Mouse (Mus musculus): ENCODE results near the gene Smarcad1. TPM values are rescaled to one million over a fixed set of nuclear protein-coding genes. Genes with fewer than 3 reads are reported as not detected.
"Not testable (repeated sequence)": the region's sequence is repeated elsewhere in the genome, so short reads cannot be mapped to it uniquely, and the experiment has no call there.

The Smarcad1 gene
- polyA plus RNA-seq, 1 experiment from 2014 or later, result 33.4 TPM

- not testable (repeated sequence) for H3K9ac ChIP-seq (ENCODE audit: low read length); ATAC-seq (replicated peaks; ENCODE audit: extremely low read depth, insufficient read depth, low FRiP score); H3K4me2 ChIP-seq (ENCODE audit: low read depth, low read length); H3K36me3 ChIP-seq (ENCODE audit: control insufficient read depth, insufficient read depth); H3K9me3 ChIP-seq (replicated peaks; ENCODE audit: control insufficient read depth, low read length); H3K27me3 ChIP-seq (ENCODE audit: control insufficient read depth, insufficient read depth, low read length); H3K27ac ChIP-seq (ENCODE audit: low read length); H3K4me3 ChIP-seq (ENCODE audit: low read length); H3K4me1 ChIP-seq (ENCODE audit: control insufficient read depth, insufficient read depth, low read length)
- WGBS, result 80% methylated on average over 5 of the region's 5 CpGs
These were observed 23.4 kb upstream of the Smarcad1 start for GRCm38 (mm10) chr6:65018966-65019365.

GRCm38 (mm10) chr6:65021883-65022282, 20.5 kb upstream of the Smarcad1 start:
- peaks cover 4% of the 10 kb centered on the region; the same call in 1 of the 2 replicates for H3K9me3 ChIP-seq (replicated peaks; ENCODE audit: control insufficient read depth, low read length)
- no peak overlapping the region for H3K27ac ChIP-seq (ENCODE audit: low read length)
- no peak for ATAC-seq (replicated peaks; ENCODE audit: extremely low read depth, insufficient read depth, low FRiP score)

GRCm38 (mm10) chr6:65023053-65023452, 19.3 kb upstream of the Smarcad1 start:
- Histone ChIP-seq H3K9me3 (replicated peaks; ENCODE audit: control insufficient read depth, low read length) (peaks cover 4% of the 10 kb centered on the region; the same call in 1 of the 2 replicates), H3K4me3 (ENCODE audit: low read length) (no peak overlapping the region), H3K36me3 (ENCODE audit: control insufficient read depth, insufficient read depth) (no peaks in the 10 kb centered on the region), H3K27me3 (ENCODE audit: control insufficient read depth, insufficient read depth, low read length) (no peaks in the 10 kb centered on the region), H3K4me1 (ENCODE audit: control insufficient read depth, insufficient read depth, low read length) (0 out of 2 replicates have a peak, but pooled peaks cover 2% of the 10 kb centered on the region), H3K27ac (ENCODE audit: low read length) (no peak overlapping the region), H3K9ac (ENCODE audit: low read length) (no peak overlapping the region), H3K4me2 (ENCODE audit: low read depth, low read length) (no peak overlapping the region)
- no peak for ATAC-seq (replicated peaks; ENCODE audit: extremely low read depth, insufficient read depth, low FRiP score)
- whole genome bisulfite sequencing, result 59% methylated on average over 6 of the region's 6 CpGs

More at GRCm38 (mm10) chr6:65021883-65022282, 20.5 kb upstream of the Smarcad1 start:
- no peak overlapping the region for H3K9ac ChIP-seq (ENCODE audit: low read length)
- H3K27me3 ChIP-seq (ENCODE audit: control insufficient read depth, insufficient read depth, low read length), result no peaks in the 10 kb centered on the region
- no peaks in the 10 kb centered on the region for H3K36me3 ChIP-seq (ENCODE audit: control insufficient read depth, insufficient read depth)
- no peak overlapping the region for H3K4me3 ChIP-seq (ENCODE audit: low read length)
- WGBS, result 34% methylated on average over 4 of the region's 4 CpGs
- H3K4me2 ChIP-seq (ENCODE audit: low read depth, low read length), result no peak overlapping the region
- H3K4me1 ChIP-seq (ENCODE audit: control insufficient read depth, insufficient read depth, low read length), result 0 out of 2 replicates have a peak, but pooled peaks cover 2% of the 10 kb centered on the region

GRCm38 (mm10) chr6:65024668-65025067, 17.7 kb upstream of the Smarcad1 start:
- Histone ChIP-seq H3K4me1 (ENCODE audit: control insufficient read depth, insufficient read depth, low read length) (no peaks in the 10 kb centered on the region), H3K4me2 (ENCODE audit: low read depth, low read length) (no peak overlapping the region), H3K9ac (ENCODE audit: low read length) (no peak overlapping the region), H3K36me3 (ENCODE audit: control insufficient read depth, insufficient read depth) (no peaks in the 10 kb centered on the region), H3K27ac (ENCODE audit: low read length) (no peak overlapping the region), H3K9me3 (replicated peaks; ENCODE audit: control insufficient read depth, low read length) (peaks cover 4% of the 10 kb centered on the region; the same call in 1 of the 2 replicates), H3K27me3 (ENCODE audit: control insufficient read depth, insufficient read depth, low read length) (no peaks in the 10 kb centered on the region), H3K4me3 (ENCODE audit: low read length) (no peak overlapping the region)
- no peak for ATAC-seq (replicated peaks; ENCODE audit: extremely low read depth, insufficient read depth, low FRiP score)
- WGBS, result 49% methylated on average over 2 of the region's 2 CpGs

GRCm38 (mm10) chr6:65025130-65025529, 17.3 kb upstream of the Smarcad1 start:
- ATAC-seq (replicated peaks; ENCODE audit: extremely low read depth, insufficient read depth, low FRiP score), result no peak
- WGBS, result 94% methylated on average over 4 of the region's 4 CpGs

GRCm38 (mm10) chr6:65034661-65035060, 7.7 kb upstream of the Smarcad1 start:
- Histone ChIP-seq H3K9me3 (replicated peaks; ENCODE audit: control insufficient read depth, low read length) (0 out of 2 replicates have a peak, but pooled peaks cover 4% of the 10 kb centered on the region), H3K36me3 (ENCODE audit: control insufficient read depth, insufficient read depth) (no peaks in the 10 kb centered on the region), H3K4me2 (ENCODE audit: low read depth, low read length) (no peak overlapping the region), H3K9ac (ENCODE audit: low read length) (no peak overlapping the region), H3K27ac (ENCODE audit: low read length) (no peak overlapping the region), H3K27me3 (ENCODE audit: control insufficient read depth, insufficient read depth, low read length) (no peaks in the 10 kb centered on the region), H3K4me1 (ENCODE audit: control insufficient read depth, insufficient read depth, low read length) (no peaks in the 10 kb centered on the region), H3K4me3 (ENCODE audit: low read length) (no peak overlapping the region)
- no peak for ATAC-seq (replicated peaks; ENCODE audit: extremely low read depth, insufficient read depth, low FRiP score)
- 91% methylated on average over 2 of the region's 2 CpGs for WGBS

More at GRCm38 (mm10) chr6:65025130-65025529, 17.3 kb upstream of the Smarcad1 start:
- Histone ChIP-seq H3K4me1 (ENCODE audit: control insufficient read depth, insufficient read depth, low read length) (no peaks in the 10 kb centered on the region), H3K4me2 (ENCODE audit: low read depth, low read length) (no peak overlapping the region), H3K4me3 (ENCODE audit: low read length) (no peak overlapping the region), H3K36me3 (ENCODE audit: control insufficient read depth, insufficient read depth) (no peaks in the 10 kb centered on the region), H3K27ac (ENCODE audit: low read length) (no peak overlapping the region), H3K9ac (ENCODE audit: low read length) (no peak overlapping the region), H3K27me3 (ENCODE audit: control insufficient read depth, insufficient read depth, low read length) (no peaks in the 10 kb centered on the region), H3K9me3 (replicated peaks; ENCODE audit: control insufficient read depth, low read length) (peaks cover 4% of the 10 kb centered on the region; the same call in 1 of the 2 replicates)

GRCm38 (mm10) chr6:65035469-65035868, 6.9 kb upstream of the Smarcad1 start:
- Histone ChIP-seq H3K4me1 (ENCODE audit: control insufficient read depth, insufficient read depth, low read length) (no peaks in the 10 kb centered on the region), H3K27me3 (ENCODE audit: control insufficient read depth, insufficient read depth, low read length) (no peaks in the 10 kb centered on the region), H3K9me3 (replicated peaks; ENCODE audit: control insufficient read depth, low read length) (0 out of 2 replicates have a peak, but pooled peaks cover 4% of the 10 kb centered on the region), H3K36me3 (ENCODE audit: control insufficient read depth, insufficient read depth) (no peaks in the 10 kb centered on the region), H3K9ac (ENCODE audit: low read length) (no peak overlapping the region), H3K4me3 (ENCODE audit: low read length) (no peak overlapping the region), H3K4me2 (ENCODE audit: low read depth, low read length) (no peak overlapping the region), H3K27ac (ENCODE audit: low read length) (no peak overlapping the region)
- WGBS, result 74% methylated on average over 2 of the region's 2 CpGs
- no peak for ATAC-seq (replicated peaks; ENCODE audit: extremely low read depth, insufficient read depth, low FRiP score)

- Histone ChIP-seq H3K27ac (ENCODE audit: low read length) (no peak overlapping the region; the same call in 1 of the 2 replicates), H3K4me1 (ENCODE audit: control insufficient read depth, insufficient read depth, low read length) (peaks cover 7% of the 10 kb centered on the region), H3K36me3 (ENCODE audit: control insufficient read depth, insufficient read depth) (peaks cover 25% of the 10 kb centered on the region), H3K27me3 (ENCODE audit: control insufficient read depth, insufficient read depth, low read length) (no peaks in the 10 kb centered on the region), H3K9me3 (replicated peaks; ENCODE audit: control insufficient read depth, low read length) (no peaks in the 10 kb centered on the region), H3K9ac (ENCODE audit: low read length) (peak overlapping the region; percentile 99; the same call in 1 of the 2 replicates), H3K4me2 (ENCODE audit: low read depth, low read length) (peak overlapping the region; percentile 93), H3K4me3 (ENCODE audit: low read length) (peak overlapping the region; percentile 89)
- ATAC-seq (replicated peaks; ENCODE audit: extremely low read depth, insufficient read depth, low FRiP score), result no peak
- WGBS, result 33% methylated on average over 10 of the region's 10 CpGs
These were observed 451 bp upstream of the Smarcad1 start for GRCm38 (mm10) chr6:65041932-65042331.

GRCm38 (mm10) chr6:65043241-65043640, 858 bp downstream of the Smarcad1 start:
- Histone ChIP-seq H3K36me3 (ENCODE audit: control insufficient read depth, insufficient read depth) (peaks cover 26% of the 10 kb centered on the region), H3K4me2 (ENCODE audit: low read depth, low read length) (peak overlapping the region; percentile 93), H3K27ac (ENCODE audit: low read length) (peak overlapping the region; percentile 92), H3K9me3 (replicated peaks; ENCODE audit: control insufficient read depth, low read length) (no peaks in the 10 kb centered on the region), H3K9ac (ENCODE audit: low read length) (peak overlapping the region; percentile 99), H3K4me1 (ENCODE audit: control insufficient read depth, insufficient read depth, low read length) (peaks cover 7% of the 10 kb centered on the region), H3K27me3 (ENCODE audit: control insufficient read depth, insufficient read depth, low read length) (no peaks in the 10 kb centered on the region), H3K4me3 (ENCODE audit: low read length) (peak overlapping the region; percentile 89)
- 13% methylated on average over 7 of the region's 7 CpGs for WGBS
- no peak; the same call in 1 of the 2 replicates for ATAC-seq (replicated peaks; ENCODE audit: extremely low read depth, insufficient read depth, low FRiP score)
